Mouse (Mus musculus): ENCODE data around the gene Pecr. TPM values are rescaled to one million over a fixed set of nuclear protein-coding genes. Genes with fewer than 3 reads are reported as not detected.
"Not testable (repeated sequence)": the region's sequence is repeated elsewhere in the genome, so short reads cannot be mapped to it uniquely, and the experiment has no call there.

Gene Pecr
- polyA plus RNA-seq, 1 experiment = 12.0 TPM

- TF ChIP-seq POLR2A (IDR thresholded peaks at IDR 0.05; ENCODE audit: borderline replicate concordance, control insufficient read depth, low read depth, low read length) = no peak
- TF ChIP-seq CTCF (IDR thresholded peaks at IDR 0.05; ENCODE audit: control insufficient read depth, insufficient read depth, low read length) = no peak
- Histone ChIP-seq H3K27ac (ENCODE audit: control insufficient read depth, insufficient read depth, low read depth, low read length, poor library complexity) (no peak overlapping the region), H3K4me3 (replicated peaks; ENCODE audit: control insufficient read depth, low read depth, low read length) (no peak overlapping the region), H3K4me1 (ENCODE audit: control insufficient read depth, insufficient read depth, low read length) (0 out of 2 replicates have a peak, but pooled peaks cover 2% of the 10 kb centered on the region)
- WGBS = 1% methylated on average over 13 of the region's 13 CpGs
Observed at GRCm38 (mm10) chr1:72237007-72237775, 46.9 kb downstream of the Pecr start.

GRCm38 (mm10) chr1:72236363-72237006, 47.6 kb downstream of the Pecr start:
- under 1% methylated on average over 38 of the region's 50 CpGs for WGBS
- H3K4me3 ChIP-seq (replicated peaks; ENCODE audit: control insufficient read depth, low read depth, low read length) = peak overlapping the region; percentile 70
- not testable (repeated sequence) for H3K4me1 ChIP-seq (ENCODE audit: control insufficient read depth, insufficient read depth, low read length)
- H3K27ac ChIP-seq (ENCODE audit: control insufficient read depth, insufficient read depth, low read depth, low read length, poor library complexity) = peak overlapping the region; percentile 9; the same call in 1 of the 2 replicates

DNA sequence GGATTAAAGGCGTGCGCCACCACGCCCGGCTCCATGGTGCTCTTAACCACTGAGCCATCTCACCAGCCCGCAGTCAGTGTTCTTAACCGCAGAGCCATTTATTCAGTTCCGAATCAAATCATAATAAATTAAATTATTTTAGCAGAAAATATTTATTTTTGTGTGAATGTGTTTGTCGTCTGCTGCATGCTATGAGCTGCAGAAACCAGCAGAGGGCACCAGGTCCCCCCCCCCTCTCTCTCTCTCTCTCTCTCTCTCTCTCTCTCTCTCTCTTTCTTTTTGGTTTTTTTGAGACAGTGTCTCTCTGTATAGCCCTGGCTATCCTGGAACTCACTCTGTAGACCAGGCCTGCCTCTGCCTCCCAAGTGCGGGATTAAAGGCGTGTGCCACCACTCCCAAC, 51.5 kb downstream of the Pecr start:
- 71% methylated on average over 10 of the region's 10 CpGs for WGBS
- not testable (repeated sequence) for H3K4me3 ChIP-seq (replicated peaks; ENCODE audit: control insufficient read depth, low read depth, low read length); H3K4me1 ChIP-seq (ENCODE audit: control insufficient read depth, insufficient read depth, low read length); H3K27ac ChIP-seq (ENCODE audit: control insufficient read depth, insufficient read depth, low read depth, low read length, poor library complexity)

DNA sequence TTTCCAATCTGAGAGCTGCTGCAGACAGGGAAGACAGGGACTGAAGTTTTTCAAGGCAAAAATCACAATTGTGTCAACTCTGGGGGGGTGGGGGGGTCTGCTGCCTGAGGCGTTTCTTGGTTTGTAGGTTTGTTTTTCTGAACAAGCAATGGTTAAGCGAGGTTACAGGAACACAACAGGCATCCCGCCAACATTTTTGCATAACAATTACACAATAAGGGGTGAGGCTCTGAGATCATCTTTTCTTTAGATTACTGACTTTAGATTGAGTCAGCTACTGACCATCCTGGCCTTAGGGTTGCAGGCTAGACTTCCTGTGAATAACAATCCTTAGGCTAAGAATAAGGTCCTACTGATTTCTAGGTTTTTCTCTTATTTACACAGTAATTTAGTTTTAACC, 55.1 kb downstream of the Pecr start:
- TF ChIP-seq POLR2A (IDR thresholded peaks at IDR 0.05; ENCODE audit: borderline replicate concordance, control insufficient read depth, low read depth, low read length) (no peak), CTCF (IDR thresholded peaks at IDR 0.05; ENCODE audit: control insufficient read depth, insufficient read depth, low read length) (no peak)
- Histone ChIP-seq H3K27ac (ENCODE audit: control insufficient read depth, insufficient read depth, low read depth, low read length, poor library complexity) (no peak overlapping the region), H3K4me1 (ENCODE audit: control insufficient read depth, insufficient read depth, low read length) (no peaks in the 10 kb centered on the region; the same call in 1 of the 2 replicates), H3K4me3 (replicated peaks; ENCODE audit: control insufficient read depth, low read depth, low read length) (no peak overlapping the region)
- WGBS = 25% methylated on average over 3 of the region's 3 CpGs

DNA sequence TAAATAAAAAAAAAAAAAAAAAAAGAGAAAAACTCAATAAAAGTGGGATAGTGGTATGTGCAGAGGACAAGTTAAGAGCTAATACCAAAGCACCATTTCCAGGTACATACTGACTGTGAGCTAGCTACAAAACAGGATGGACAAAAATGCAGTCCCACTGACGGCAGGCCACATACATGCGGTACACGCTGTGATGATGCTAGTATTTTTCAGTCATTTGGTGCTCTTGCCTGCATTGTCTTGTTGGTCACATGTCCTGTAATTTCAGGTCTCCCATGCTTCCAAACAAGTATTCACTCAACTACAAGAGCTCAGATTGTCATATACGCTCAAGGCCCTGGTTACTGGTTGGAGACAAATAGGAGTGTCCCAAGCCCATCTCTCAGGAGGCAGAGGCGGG, 56.6 kb downstream of the Pecr start:
- WGBS = 90% methylated on average over 5 of the region's 5 CpGs
- H3K4me3 ChIP-seq (replicated peaks; ENCODE audit: control insufficient read depth, low read depth, low read length) = no peak overlapping the region

DNA sequence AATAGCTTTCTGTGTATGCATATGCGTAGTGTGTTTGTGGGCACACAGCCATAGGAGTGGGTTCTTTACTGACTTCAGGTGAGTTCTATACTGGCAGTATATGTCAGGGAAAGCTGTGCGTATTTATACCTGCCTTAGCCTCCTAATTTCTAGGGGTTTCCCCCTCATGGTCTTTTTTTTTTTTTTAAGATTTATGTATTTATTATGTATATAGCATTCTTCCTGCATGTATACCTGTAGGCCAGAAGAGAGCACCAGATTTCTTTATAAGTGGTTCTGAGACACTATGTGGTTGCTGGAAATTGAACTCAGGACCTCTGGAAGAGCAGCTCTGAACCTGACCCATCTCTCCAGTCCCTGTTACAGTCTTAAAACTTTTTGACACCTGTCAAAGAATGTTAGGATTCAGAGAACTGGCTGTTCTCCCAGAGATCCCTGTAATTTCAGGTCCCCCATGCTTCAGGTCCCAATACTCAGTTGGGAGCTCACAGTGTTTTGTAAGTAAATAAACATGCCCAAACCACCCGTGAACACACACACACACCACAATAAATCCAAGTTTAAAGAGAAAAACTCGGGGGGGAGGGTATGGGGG, 57.1 kb downstream of the Pecr start:
- no peak for TF ChIP-seq CTCF (IDR thresholded peaks at IDR 0.05; ENCODE audit: control insufficient read depth, insufficient read depth, low read length)
- 47% methylated on average over 4 of the region's 4 CpGs for whole genome bisulfite sequencing
- H3K27ac ChIP-seq (ENCODE audit: control insufficient read depth, insufficient read depth, low read depth, low read length, poor library complexity) = no peak overlapping the region

More for the DNA sequence above, 56.6 kb downstream of the Pecr start:
- TF ChIP-seq CTCF (IDR thresholded peaks at IDR 0.05; ENCODE audit: control insufficient read depth, insufficient read depth, low read length) (no peak), POLR2A (IDR thresholded peaks at IDR 0.05; ENCODE audit: borderline replicate concordance, control insufficient read depth, low read depth, low read length) (no peak)
- H3K27ac ChIP-seq (ENCODE audit: control insufficient read depth, insufficient read depth, low read depth, low read length, poor library complexity) = no peak overlapping the region
- no peaks in the 10 kb centered on the region; the same call in 1 of the 2 replicates for H3K4me1 ChIP-seq (ENCODE audit: control insufficient read depth, insufficient read depth, low read length)

GRCm38 (mm10) chr1:72226172-72226886, 57.8 kb downstream of the Pecr start:
- Histone ChIP-seq H3K4me3 (replicated peaks; ENCODE audit: control insufficient read depth, low read depth, low read length) (no peak overlapping the region), H3K4me1 (ENCODE audit: control insufficient read depth, insufficient read depth, low read length) (no peaks in the 10 kb centered on the region; the same call in 1 of the 2 replicates), H3K27ac (ENCODE audit: control insufficient read depth, insufficient read depth, low read depth, low read length, poor library complexity) (no peak overlapping the region)
- WGBS = 3% methylated on average over 10 of the region's 18 CpGs
- TF ChIP-seq CTCF (IDR thresholded peaks at IDR 0.05; ENCODE audit: control insufficient read depth, insufficient read depth, low read length) = no peak
- TF ChIP-seq POLR2A (IDR thresholded peaks at IDR 0.05; ENCODE audit: borderline replicate concordance, control insufficient read depth, low read depth, low read length) = no peak

More for the DNA sequence above, 57.1 kb downstream of the Pecr start:
- Histone ChIP-seq H3K4me3 (replicated peaks; ENCODE audit: control insufficient read depth, low read depth, low read length) (no peak overlapping the region), H3K4me1 (ENCODE audit: control insufficient read depth, insufficient read depth, low read length) (no peaks in the 10 kb centered on the region; the same call in 1 of the 2 replicates)

DNA sequence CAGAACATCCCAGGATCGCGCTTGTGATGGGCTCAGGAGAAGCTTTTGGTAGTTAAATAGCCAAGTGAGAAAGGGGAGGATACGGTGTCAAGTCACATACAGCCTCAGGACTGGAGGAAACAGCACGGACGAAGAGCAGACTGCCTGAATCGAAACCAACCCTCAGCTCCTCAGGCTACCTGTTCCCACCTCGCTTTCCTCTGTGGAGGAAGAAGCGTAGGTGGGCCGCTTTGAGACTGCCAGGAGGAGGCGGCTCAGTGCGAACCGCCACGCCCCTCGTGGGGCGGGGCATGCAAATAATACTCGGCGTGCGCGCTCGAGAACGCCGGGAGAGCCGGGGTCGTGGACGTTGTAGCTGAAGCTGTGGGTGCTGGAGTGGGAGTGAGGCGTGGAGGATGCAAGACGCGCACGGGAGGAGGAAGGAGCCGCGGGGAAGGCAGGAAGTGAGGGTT, 58.4 kb downstream of the Pecr start:
- under 1% methylated on average over 25 of the region's 31 CpGs for WGBS
- not testable (repeated sequence) for H3K4me1 ChIP-seq (ENCODE audit: control insufficient read depth, insufficient read depth, low read length)
- 0 out of 2 replicates have a peak overlapping the region, but pooled peaks have one; percentile 0 for H3K27ac ChIP-seq (ENCODE audit: control insufficient read depth, insufficient read depth, low read depth, low read length, poor library complexity)
- peak overlapping the region; percentile 60 for H3K4me3 ChIP-seq (replicated peaks; ENCODE audit: control insufficient read depth, low read depth, low read length)
